In the genomic region with DNA sequence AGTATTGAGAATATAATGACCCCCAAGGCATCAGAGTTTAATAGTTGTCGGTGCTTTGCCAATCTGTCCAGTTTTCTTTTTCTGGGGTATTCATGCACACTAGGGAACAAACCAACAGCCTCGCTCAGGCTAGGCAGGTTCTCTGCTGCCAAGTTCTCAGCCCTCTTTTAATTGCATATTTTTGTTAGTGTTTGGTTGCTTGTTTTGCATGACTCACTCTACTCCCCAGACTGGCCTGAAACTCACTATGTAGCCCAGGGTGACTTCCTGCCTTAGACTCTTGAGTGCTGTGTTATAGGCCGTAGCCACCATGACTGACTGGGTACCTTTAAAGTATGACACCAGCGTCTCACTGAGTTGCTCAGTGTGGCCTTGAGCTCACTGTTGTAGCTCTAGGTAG, we compare ENCODE assay signal across 11 mouse cellular contexts. TPM values are rescaled to one million over a fixed set of nuclear protein-coding genes. Genes with fewer than 3 reads are reported as not detected.
A peak's percentile ranks its signal among the peaks of the same experiment; 100 is the strongest.
DNase-seq lines count a peak whose midpoint lies in the region; ATAC-seq and TF ChIP-seq lines count a peak whose summit lies in the region.
"Had no signal": no experiment of that assay in that cellular context is flagged by ENCODE, and none has a peak within 500 bp of the region (broad histone marks: within the 10 kb centered on the region; RNA-seq: fewer than 3 reads in every experiment).

No protein-coding gene starts in this region.

- 89% methylated on average over 4 of the region's 4 CpGs for WGBS in intestine, embryonic 14.5 days
- 68% methylated on average over 4 of the region's 4 CpGs for WGBS in intestine, postnatal 0 days

- peaks cover 22% of the 10 kb centered on the region; the same call in 1 of the 2 replicates for H3K36me3 ChIP-seq in intestine, embryonic 14.5 days (ENCODE audit: control insufficient read depth, insufficient read depth, low read length)
- H3K36me3 ChIP-seq in intestine, postnatal 0 days (ENCODE audit: control insufficient read depth, insufficient read depth) = 0 out of 2 replicates have a peak, but pooled peaks cover 5% of the 10 kb centered on the region

- TF ChIP-seq CTCF in intestine, postnatal 0 days (IDR thresholded peaks at IDR 0.05; ENCODE audit: low read depth) = no peak

- no peaks in the 10 kb centered on the region for H3K27me3 ChIP-seq in intestine, embryonic 14.5 days (replicated peaks; ENCODE audit: control insufficient read depth, insufficient read depth, low read length)
- H3K27me3 ChIP-seq in intestine, postnatal 0 days (replicated peaks; ENCODE audit: control insufficient read depth, insufficient read depth, low read length) = no peaks in the 10 kb centered on the region
- H3K27me3 ChIP-seq: liver, embryonic 15.5 days had no signal

- no peak overlapping the region for H3K4me3 ChIP-seq in intestine, embryonic 14.5 days (ENCODE audit: low read depth, low read length)
- H3K4me3 ChIP-seq in intestine, postnatal 0 days (ENCODE audit: low read depth, low read length) = no peak overlapping the region
- H3K4me3 ChIP-seq: liver, embryonic 15.5 days had no signal

- H3K4me2 ChIP-seq in intestine, embryonic 14.5 days (ENCODE audit: low read length) = no peak overlapping the region
- no peak overlapping the region for H3K4me2 ChIP-seq in intestine, postnatal 0 days (replicated peaks; ENCODE audit: low read depth)
- H3K4me2 ChIP-seq: heart, embryonic 11.5 days; liver, embryonic 15.5 days had no signal

- no peak overlapping the region for H3K27ac ChIP-seq in intestine, embryonic 14.5 days (ENCODE audit: low read depth)
- H3K27ac ChIP-seq in intestine, postnatal 0 days (ENCODE audit: low read depth, low read length) = no peak overlapping the region
- H3K27ac ChIP-seq: liver, embryonic 15.5 days had no signal

- peak; percentile 38 for DNase-seq in intestine, embryonic 14.5 days (ENCODE audit: low spot score)
- DNase-seq in B cell, adult 2 months = peak; percentile 32 to 45
- DNase-seq in Muller cell, postnatal 12 days (ENCODE audit: inconsistent ontology term) = peak; percentile 89
- DNase-seq in kidney, postnatal 25 days = peak; percentile 25 to 46
- DNase-seq in left cerebral cortex, postnatal 10 days (ENCODE audit: extremely low spot score in 1 of 2, low spot score in 2 of 2) = no peak
- no peak for DNase-seq in embryo, embryonic 10.5 days (ENCODE audit: low spot score)
- DNase-seq in adrenal gland, postnatal 4 days (ENCODE audit: low spot score in 2 of 2) = no peak
- DNase-seq: cerebellum, adult 11-12 months had no signal

- no peak for ATAC-seq in intestine, embryonic 14.5 days (replicated peaks; ENCODE audit: low FRiP score, low TSS enrichment, low read depth)
- no peak for ATAC-seq in intestine, postnatal 0 days

- intact Hi-C loops in left cerebral cortex, postnatal 10 days (cut with DNase I) = no loop called here

- H3K9ac ChIP-seq in intestine, embryonic 14.5 days (ENCODE audit: low read length) = no peak overlapping the region
- H3K9ac ChIP-seq in intestine, postnatal 0 days (ENCODE audit: low read depth, low read length) = no peak overlapping the region
- H3K9ac ChIP-seq: liver, embryonic 15.5 days had no signal

- no peaks in the 10 kb centered on the region for H3K9me3 ChIP-seq in intestine, embryonic 14.5 days (ENCODE audit: control insufficient read depth, low read length)
- H3K9me3 ChIP-seq in intestine, postnatal 0 days (ENCODE audit: control insufficient read depth) = no peaks in the 10 kb centered on the region
- H3K9me3 ChIP-seq: liver, embryonic 15.5 days had no signal

- 0 out of 2 replicates have a peak, but pooled peaks cover 7% of the 10 kb centered on the region for H3K4me1 ChIP-seq in intestine, embryonic 14.5 days (replicated peaks; ENCODE audit: control insufficient read depth, insufficient read depth, low read length)
- no peaks in the 10 kb centered on the region for H3K4me1 ChIP-seq in intestine, postnatal 0 days (replicated peaks; ENCODE audit: control insufficient read depth, insufficient read depth, low read length)

RNA-seq across cellular contexts. Expression of a gene that starts 19.0 kb away (rescaled TPM):
- 75.0 and 83.4 TPM in 2 replicates for polyA plus RNA-seq in intestine, embryonic 14.5 days (2014; fragmentation: Nextera tagmentation; extraction: Ambion mirVana)
- 40.3 and 46.4 TPM in 2 replicates for polyA plus RNA-seq in intestine, postnatal 0 days (2015; fragmentation: Nextera tagmentation; extraction: Ambion mirVana)
- total RNA-seq in left cerebral cortex, postnatal 10 days (2021) = 10 to 100 TPM; 85.0 to 96.8 TPM
- 100 to 1,000 TPM; 149 to 151 TPM for total RNA-seq in adrenal gland, postnatal 4 days (2021)

RNA-seq across cellular contexts. Expression of a gene that starts 48.6 kb away (rescaled TPM):
- polyA plus RNA-seq in intestine, embryonic 14.5 days (2014; fragmentation: Nextera tagmentation; extraction: Ambion mirVana) = 0.15 and 0.19 TPM in 2 replicates
- polyA plus RNA-seq in intestine, postnatal 0 days (2015; fragmentation: Nextera tagmentation; extraction: Ambion mirVana) = 0.26 TPM in 2 replicates
- total RNA-seq in left cerebral cortex, postnatal 10 days (2021) = 1 to 10 TPM; 2.2 to 2.6 TPM
- under 1 TPM; 0.20 to 0.31 TPM for total RNA-seq in adrenal gland, postnatal 4 days (2021)

Comparison
In these comparisons a context has a peak if more than half of its experiments do, and no peak if none do; other contexts are left out.
1. DNase-seq: peak in intestine, embryonic 14.5 days (single experiment), B cell, adult 2 months (2 of 2), Muller cell, postnatal 12 days (single experiment) and kidney, postnatal 25 days (2 of 2); none in left cerebral cortex, postnatal 10 days (0 of 2), embryo, embryonic 10.5 days (single experiment) and adrenal gland, postnatal 4 days (0 of 2).